Mouse (Mus musculus) embryo, embryonic 11 days (tissue): ENCODE data around the gene Neurod2.
A peak's percentile ranks its signal among the peaks of the same experiment; 100 is the strongest.

Source experiments
- DNase-seq: peaks from one replicate; pipeline ENCODE4 v3.0.0-alpha.2; 2015

The Neurod2 gene

GRCm38 (mm10) chr11:98298484-98299205, 30.8 kb downstream of the Neurod2 start:
- DNase-seq, result peak; percentile 41

GRCm38 (mm10) chr11:98297778-98298177, 31.7 kb downstream of the Neurod2 start:
- no peak for DNase-seq

DNA sequence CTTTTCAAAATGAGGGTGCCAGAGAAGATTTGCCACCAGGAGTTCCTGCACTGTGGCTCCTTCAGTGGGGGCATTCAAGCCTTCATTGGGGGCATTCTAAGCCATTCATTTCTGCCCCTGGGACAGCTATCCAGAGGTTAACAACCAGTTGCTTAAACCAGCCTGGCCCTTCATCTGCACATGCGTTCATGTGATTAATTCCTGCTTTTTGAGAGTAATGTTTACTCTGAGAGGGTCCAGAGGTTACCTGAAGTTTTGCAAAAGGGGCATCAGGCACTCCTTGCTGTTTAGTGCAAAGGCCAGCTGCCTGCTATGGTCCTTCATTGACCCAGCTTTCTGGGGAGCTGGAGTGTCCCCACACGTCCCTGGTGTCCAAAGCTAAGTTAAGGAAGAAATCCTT, 32.5 kb downstream of the Neurod2 start:
- DNase-seq, result no peak

- peak; percentile 81 for DNase-seq
Measured at GRCm38 (mm10) chr11:98296277-98296676, 33.2 kb downstream of the Neurod2 start.

DNA sequence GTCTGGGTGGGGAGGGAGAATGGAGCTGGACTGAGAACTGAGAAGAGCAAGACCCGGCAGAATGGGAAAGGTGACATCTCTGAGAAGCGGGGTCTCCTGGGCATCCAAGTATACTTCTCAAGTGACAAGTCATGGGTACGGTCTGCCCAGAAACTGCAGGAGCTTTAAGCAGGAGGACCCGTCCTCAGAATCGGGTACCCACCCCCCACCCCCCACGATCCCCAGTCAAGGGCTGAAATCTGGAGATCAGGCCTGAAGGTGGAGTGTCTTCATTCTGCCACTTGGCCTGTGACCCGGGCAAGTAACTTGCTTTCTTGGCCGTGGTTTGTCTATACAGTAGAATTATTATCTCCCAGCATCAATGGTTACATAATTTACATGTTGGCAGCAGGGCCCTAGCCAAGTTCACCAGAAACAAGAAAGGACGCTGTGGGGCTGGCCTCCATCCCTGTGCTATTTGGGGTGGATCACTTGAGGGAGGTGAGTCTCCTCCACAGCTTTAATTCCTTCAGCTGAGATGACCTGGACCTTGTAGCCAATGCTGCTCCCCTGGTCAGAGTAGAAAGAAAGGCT, 34.3 kb downstream of the Neurod2 start:
- DNase-seq, result no peak

GRCm38 (mm10) chr11:98294188-98295012, 35.0 kb downstream of the Neurod2 start:
- peak; percentile 92 for DNase-seq

GRCm38 (mm10) chr11:98293070-98293469, 36.4 kb downstream of the Neurod2 start:
- no peak for DNase-seq

- no peak for DNase-seq
Measured at GRCm38 (mm10) chr11:98290906-98291305, 38.5 kb downstream of the Neurod2 start.

DNA sequence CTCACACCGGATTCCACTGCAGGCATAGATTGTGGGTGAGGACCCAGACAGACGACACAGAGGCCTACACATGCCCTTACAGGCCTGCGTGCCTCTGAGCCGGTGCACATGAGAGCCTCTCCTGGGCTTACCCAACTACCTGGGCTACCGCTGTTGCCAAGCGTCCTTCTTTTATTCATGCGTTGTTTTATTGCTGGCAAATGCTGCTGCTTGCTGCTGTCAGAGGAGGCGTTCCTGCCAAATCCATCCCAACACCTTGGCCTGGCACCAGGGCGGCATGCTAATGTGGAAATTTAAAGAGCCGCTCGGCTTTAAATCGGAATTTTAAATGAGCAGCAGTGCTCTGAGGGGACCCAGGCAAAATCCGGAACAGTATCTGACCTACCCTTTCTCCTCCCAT, 39.6 kb downstream of the Neurod2 start:
- no peak for DNase-seq

DNA sequence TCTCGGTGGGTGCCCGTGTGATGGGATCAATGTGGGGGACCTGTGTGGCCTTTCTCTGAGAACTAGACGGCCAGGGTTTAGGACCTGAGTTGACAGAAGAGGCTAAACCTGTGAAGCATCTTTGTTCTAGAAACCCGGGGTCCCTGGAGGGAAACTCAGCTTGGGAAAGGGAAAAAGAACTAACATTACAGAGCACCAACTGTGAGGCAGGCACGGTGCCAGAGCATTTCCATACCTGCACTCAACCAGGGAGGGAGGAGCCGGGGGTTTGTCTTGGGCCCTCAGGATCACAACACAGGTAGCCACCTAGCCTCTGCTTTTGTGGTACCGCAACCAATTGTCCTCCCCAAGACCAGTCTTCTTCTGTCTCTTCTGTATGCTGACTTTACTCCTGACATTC, 41.5 kb downstream of the Neurod2 start:
- DNase-seq, result no peak

DNA sequence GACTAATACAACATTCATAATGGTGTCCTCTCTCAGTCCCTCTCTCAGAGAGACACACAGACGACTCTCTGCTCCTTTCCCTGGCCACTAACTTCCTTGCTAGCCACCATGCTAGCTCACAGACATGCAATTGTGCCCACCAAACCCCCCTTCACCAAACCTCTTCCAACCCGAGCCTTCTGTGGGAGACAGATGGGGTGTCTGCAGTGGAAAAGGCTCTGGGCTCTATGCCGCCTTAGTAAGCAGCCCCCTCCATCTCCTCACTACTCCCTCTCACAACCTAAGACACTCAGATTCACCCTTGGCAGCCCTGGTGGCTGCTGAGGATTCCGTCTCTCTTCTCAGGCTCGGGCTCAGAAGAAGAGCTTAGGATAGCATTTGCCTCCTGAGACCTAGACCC, 41.9 kb downstream of the Neurod2 start:
- DNase-seq, result no peak

- DNase-seq, result no peak
Measured at GRCm38 (mm10) chr11:98285368-98285767, 44.1 kb downstream of the Neurod2 start.

DNA sequence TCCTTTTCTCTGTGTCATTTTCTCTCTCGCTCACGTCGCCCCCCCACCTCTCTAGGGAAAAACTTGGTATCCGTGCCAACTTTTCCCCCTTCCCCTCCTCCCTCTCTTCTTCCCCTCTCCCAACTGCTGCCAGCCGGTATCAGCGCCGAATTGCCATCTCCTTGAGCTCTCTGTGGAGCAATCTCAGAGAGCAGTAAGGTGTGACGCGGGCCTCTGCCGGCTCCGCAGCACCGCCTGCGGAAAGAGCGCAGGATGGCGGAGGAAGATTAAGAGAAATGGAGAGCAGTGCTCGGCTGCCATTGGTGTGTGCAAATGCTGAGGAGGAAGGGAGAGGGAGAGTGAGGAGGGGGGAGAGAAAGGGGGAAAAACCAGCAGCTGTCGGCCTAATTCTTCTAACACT, 45.2 kb downstream of the Neurod2 start:
- peak; percentile 43 for DNase-seq

- DNase-seq, result no peak
Measured at GRCm38 (mm10) chr11:98283740-98284139, 45.7 kb downstream of the Neurod2 start.
